Mouse (Mus musculus) right cerebral cortex, postnatal 25 days (tissue): ENCODE data around the gene Akap2.

Source experiments
- DNase-seq: peaks from one replicate; pipeline ENCODE4 v3.0.0; 2022

Gene Akap2

DNA sequence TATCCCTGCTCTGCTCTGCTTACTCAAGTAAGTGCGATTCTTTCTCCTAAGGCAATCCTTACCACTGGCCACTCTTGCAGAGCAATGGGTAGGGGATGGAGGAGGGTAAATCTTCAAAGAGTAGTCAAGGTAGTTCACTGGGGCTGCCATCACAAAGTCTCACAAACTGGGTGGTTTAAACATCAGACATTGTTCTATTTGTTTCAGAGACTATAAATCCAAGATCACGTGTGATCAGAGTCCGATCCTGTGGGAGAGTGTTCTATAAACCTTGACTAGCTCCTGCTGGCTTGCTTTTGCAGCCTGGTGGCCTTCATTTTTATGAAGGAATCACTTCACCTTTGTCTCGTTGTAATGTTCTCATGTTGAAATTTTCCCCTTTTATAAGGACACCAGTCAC lies 199.3 kb downstream of the Akap2 start:
- no peak for DNase-seq

- no peak for DNase-seq
Observed at GRCm38 (mm10) chr4:57919494-57920423, 202.3 kb downstream of the Akap2 start.

- DNase-seq, result no peak
Observed at GRCm38 (mm10) chr4:57920522-57920921, 203.1 kb downstream of the Akap2 start.

DNA sequence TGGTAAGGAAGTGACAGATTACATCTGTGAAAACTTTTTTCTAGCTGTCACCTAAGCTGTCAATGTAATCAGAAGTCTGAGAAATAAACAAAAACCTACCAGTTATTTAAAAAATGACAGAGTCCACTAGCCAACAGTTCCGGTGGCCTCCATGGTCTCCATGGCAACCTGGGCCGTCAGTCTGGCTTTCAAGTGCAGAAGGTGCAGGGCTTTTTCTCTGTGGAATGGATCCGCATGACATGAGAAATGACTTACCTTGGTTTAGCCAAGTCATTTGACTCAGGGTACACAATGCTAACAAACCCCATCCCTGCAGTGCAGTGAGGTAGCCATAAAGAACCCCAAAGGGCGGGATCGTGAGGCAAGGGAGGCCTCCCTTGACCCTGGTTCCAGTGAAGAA lies 204.7 kb downstream of the Akap2 start:
- DNase-seq, result no peak

GRCm38 (mm10) chr4:57924556-57925071 lies 207.2 kb downstream of the Akap2 start:
- DNase-seq, result no peak

DNA sequence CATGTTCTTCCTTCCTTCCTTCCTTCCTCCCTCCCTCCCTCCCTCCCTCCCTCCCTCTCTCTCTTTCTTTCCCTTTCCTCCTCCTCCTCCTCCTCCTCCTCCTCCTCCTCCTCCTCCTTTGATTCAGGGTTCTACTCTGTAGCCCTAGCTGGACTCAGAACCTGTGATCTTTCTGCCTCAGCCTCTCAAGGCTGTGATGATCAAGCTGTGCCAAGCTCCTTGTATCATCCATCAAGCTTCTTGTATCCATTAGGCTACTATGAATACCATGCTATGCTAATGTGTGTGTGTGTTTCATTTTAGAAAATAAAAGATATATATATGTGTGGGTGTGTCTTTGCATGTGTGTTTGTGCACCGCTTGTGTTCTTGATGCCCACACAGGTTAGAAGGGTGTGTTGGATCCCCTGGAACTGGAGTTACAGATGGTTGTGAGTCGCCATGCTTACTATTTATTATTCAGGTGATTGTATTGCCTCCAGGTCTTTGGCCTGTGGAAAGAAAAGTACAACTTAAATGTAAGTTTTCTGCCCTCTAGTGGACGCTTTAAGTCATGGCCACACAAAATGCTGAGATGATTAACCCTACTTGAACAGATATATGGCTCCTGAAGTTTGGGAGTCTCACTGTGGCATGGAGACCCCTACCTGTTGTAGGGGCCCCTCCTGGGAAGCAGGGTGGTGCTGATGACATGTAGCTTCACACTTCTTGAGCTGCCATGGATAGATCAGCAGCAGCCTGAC lies 210.2 kb downstream of the Akap2 start:
- DNase-seq, result no peak

DNA sequence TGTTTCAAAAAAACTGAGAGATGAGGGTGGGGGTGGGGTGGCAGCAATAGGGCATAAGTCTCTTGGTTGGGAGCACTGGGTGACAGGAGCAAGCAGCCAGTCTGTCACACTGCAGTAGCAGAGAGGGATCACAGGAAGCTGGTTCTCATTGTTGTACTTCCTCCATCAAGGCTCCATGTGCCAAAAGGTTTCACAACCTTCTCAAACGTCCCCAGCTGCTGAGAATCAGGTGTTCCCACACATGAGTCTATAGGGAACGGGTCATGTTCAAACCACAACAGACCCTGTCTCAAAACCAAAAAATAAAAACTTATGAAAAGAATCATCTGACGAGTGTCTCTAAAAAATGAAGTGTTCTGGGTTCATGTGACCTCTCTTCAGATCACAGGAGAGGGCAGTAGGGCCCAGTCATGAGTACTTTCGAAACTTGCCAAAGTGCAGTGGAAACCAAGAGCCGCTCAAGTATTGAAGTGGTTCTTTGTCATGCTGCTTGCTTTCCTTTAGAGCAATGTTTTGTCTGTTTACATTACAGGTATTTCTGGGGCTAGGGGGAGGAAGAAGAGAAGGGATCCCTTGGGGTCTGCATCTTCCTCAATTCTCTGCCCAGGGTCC lies 213.2 kb downstream of the Akap2 start:
- DNase-seq, result no peak

- no peak for DNase-seq
Observed at GRCm38 (mm10) chr4:57934181-57934580, 216.7 kb downstream of the Akap2 start.

DNA sequence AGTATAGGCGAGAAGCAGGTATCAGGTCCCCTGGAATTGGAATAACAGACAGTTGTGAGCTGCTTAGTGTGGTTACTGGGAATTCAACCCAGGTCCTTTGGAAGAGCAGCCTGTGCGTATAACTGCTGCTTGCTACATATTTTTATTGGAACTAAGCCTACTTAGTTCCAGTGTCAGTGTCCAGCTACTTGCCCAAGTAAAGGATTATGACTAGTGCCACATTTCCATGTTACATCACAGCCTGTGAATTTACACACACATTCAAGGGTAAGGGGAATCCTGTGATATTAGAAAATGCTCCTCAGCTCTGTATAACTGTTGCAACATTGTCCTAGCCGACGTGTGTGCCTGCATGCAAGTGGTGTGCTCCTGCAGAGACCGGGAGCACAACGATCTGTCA lies 219.8 kb downstream of the Akap2 start:
- no peak for DNase-seq

DNA sequence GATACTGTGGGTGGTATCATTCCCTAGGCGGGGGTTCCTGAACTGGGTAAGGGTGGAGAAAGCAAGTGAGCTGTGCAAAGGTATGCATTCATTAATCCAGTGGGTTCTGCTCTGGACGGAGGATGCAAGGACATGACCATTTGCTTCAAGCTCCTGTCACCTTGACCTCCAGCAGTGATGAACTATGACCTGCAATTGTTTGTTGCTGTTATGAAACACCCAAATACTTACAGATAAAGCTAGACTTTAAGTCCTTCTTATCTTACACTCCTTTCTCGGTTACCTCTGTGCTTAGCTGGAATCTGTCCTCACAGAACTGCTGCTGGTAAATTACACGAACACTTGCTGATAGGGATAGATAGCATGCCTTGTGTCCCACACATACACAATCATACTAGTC lies 223.2 kb downstream of the Akap2 start:
- no peak for DNase-seq

- no peak for DNase-seq
Observed at GRCm38 (mm10) chr4:57942892-57943291, 225.4 kb downstream of the Akap2 start.
